Mouse (Mus musculus) heart, embryonic 15.5 days (tissue): Measurements from ENCODE around the gene Coa5. TPM values are rescaled to one million over a fixed set of nuclear protein-coding genes. Genes with fewer than 3 reads are reported as not detected.
A peak's percentile ranks its signal among the peaks of the same experiment; 100 is the strongest.

Source experiments
- ATAC-seq: fragments of 200-750 bp; cut with Nextera tagmentation; replicated peaks from 2 replicates; pipeline ENCODE4 v1.8.0; 2017; ENCODE audit warnings: low read depth, moderate TSS enrichment; ENCODE audit not compliant: insufficient number of reproducible peaks, insufficient read depth, low FRiP score
- H3K27ac ChIP-seq: fragments of 300-500 bp; sonication (generic); 2 replicates; pipeline ENCODE4 v1.5.1; 2015; ENCODE audit warnings: mild to moderate bottlenecking, inconsistent platforms
- H3K27me3 ChIP-seq: fragments of 300-500 bp; sonication (generic); 2 replicates; pipeline ENCODE4 v1.6.1; 2015; ENCODE audit warnings: inconsistent platforms
- H3K36me3 ChIP-seq: fragments of 300-500 bp; sonication (generic); 2 replicates; pipeline ENCODE4 v1.6.1; 2015; ENCODE audit warnings: mild to moderate bottlenecking, inconsistent platforms
- H3K4me1 ChIP-seq: fragments of 300-500 bp; sonication (generic); replicated peaks from 2 replicates; pipeline ENCODE4 v1.6.1; 2015; ENCODE audit warnings: inconsistent platforms
- H3K4me2 ChIP-seq: fragments of 300-500 bp; sonication (generic); 2 replicates; pipeline ENCODE4 v1.6.1; 2015; ENCODE audit warnings: inconsistent platforms, mild to moderate bottlenecking, moderate library complexity
- H3K4me3 ChIP-seq: fragments of 300-500 bp; sonication (generic); 2 replicates; pipeline ENCODE4 v1.5.1; 2015; ENCODE audit warnings: mild to moderate bottlenecking, inconsistent platforms
- H3K9ac ChIP-seq: fragments of 300-500 bp; sonication (generic); 2 replicates; pipeline ENCODE4 v1.6.1; 2015; ENCODE audit warnings: mild to moderate bottlenecking, inconsistent platforms
- H3K9me3 ChIP-seq: fragments of 300-500 bp; sonication (generic); replicated peaks from 2 replicates; pipeline ENCODE4 v1.6.1; 2016; ENCODE audit warnings: inconsistent platforms
- WGBS: fragments of 180-500 bp; shearing (Covaris S2); methylation state at CpG from one replicate; pipeline ENCODE4 v1.1.7; 2015; ENCODE audit warnings: mixed read lengths; 5-methylcytosine and 5-hydroxymethylcytosine counted together
- polyA plus RNA-seq: library from polyadenylated mRNA; unstranded; fragments of >200 nt; fragmentation: Nextera tagmentation; extraction: Ambion mirVana; gene quantifications from 2 replicates; pipeline ENCODE4 v1.2.1, GENCODE M21; 2015

Coa5 gene
- 54.0 and 59.2 TPM in 2 replicates for polyA plus RNA-seq

- Histone ChIP-seq H3K9me3 (no peaks in the 10 kb centered on the region), H3K36me3 (peaks cover 51% of the 10 kb centered on the region), H3K4me1 (peaks cover 22% of the 10 kb centered on the region), H3K4me2 (peak within 1 kb of the TSS; percentile 89), H3K27ac (peak within 1 kb of the TSS; percentile 73), H3K9ac (peak within 1 kb of the TSS; percentile 93), H3K27me3 (no peaks in the 10 kb centered on the region), H3K4me3 (peak within 1 kb of the TSS; percentile 85)
- WGBS: 2% methylated on average over 57 of the region's 57 CpGs
- peak; percentile 98 for ATAC-seq
Observed at GRCm38 (mm10) chr1:37429366-37430296, at the start of gene Coa5, which contains the start of gene Unc50. Gene Coa5 (minus strand): TSS chr1:37430103. Gene Unc50 (plus strand): TSS chr1:37430139.

GRCm38 (mm10) chr1:37479074-37479473 is 49.2 kb upstream of the Coa5 start:
- Histone ChIP-seq H3K9ac (no peak overlapping the region), H3K4me3 (no peak overlapping the region), H3K27ac (peak overlapping the region; percentile 52; the same call in 1 of the 2 replicates), H3K4me1 (peaks cover 15% of the 10 kb centered on the region), H3K27me3 (no peaks in the 10 kb centered on the region), H3K9me3 (no peaks in the 10 kb centered on the region), H3K4me2 (peak overlapping the region; percentile 51; the same call in 1 of the 2 replicates), H3K36me3 (peaks cover 4% of the 10 kb centered on the region; the same call in 1 of the 2 replicates)
- WGBS: 67% methylated on average over 9 of the region's 9 CpGs
- no peak for ATAC-seq

GRCm38 (mm10) chr1:37478416-37478815 is 48.5 kb upstream of the Coa5 start:
- peak overlapping the region; percentile 51 for H3K4me2 ChIP-seq
- WGBS: 23% methylated on average over 7 of the region's 7 CpGs
- 0 out of 2 replicates have a peak overlapping the region, but pooled peaks have one; percentile 0 for H3K9ac ChIP-seq
- no peaks in the 10 kb centered on the region for H3K27me3 ChIP-seq
- no peaks in the 10 kb centered on the region for H3K9me3 ChIP-seq
- H3K27ac ChIP-seq: peak overlapping the region; percentile 52
- H3K36me3 ChIP-seq: peaks cover 4% of the 10 kb centered on the region; the same call in 1 of the 2 replicates
- no peak for ATAC-seq
- H3K4me3 ChIP-seq: peak overlapping the region; percentile 13; the same call in 1 of the 2 replicates
- peaks cover 19% of the 10 kb centered on the region for H3K4me1 ChIP-seq

DNA sequence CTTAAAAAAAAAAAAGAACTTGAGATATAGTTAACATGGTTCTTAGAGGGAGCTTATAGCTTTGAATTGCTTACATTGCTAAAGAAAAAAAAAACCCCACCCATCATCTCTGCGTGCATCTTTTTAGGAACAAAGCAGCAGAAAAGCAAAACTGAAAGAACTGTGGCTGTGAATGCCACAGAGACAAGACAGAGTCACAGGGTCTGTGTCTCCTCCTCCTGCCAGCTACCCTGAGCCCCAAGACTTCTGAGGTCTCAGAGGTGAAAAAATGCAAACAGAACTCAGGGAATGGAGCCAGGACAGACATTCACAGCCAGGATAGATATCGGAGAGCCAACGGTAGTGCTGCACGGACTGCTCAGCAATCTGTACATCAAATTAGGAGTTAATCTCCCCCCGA is 48.0 kb upstream of the Coa5 start:
- ATAC-seq: 0 out of 2 replicates have a peak, but pooled peaks have one; percentile 22
- H3K27ac ChIP-seq: peak overlapping the region; percentile 52
- H3K36me3 ChIP-seq: peaks cover 4% of the 10 kb centered on the region; the same call in 1 of the 2 replicates
- peaks cover 19% of the 10 kb centered on the region for H3K4me1 ChIP-seq
- 0 out of 2 replicates have a peak overlapping the region, but pooled peaks have one; percentile 0 for H3K9ac ChIP-seq
- no peaks in the 10 kb centered on the region for H3K27me3 ChIP-seq
- no peaks in the 10 kb centered on the region for H3K9me3 ChIP-seq
- peak overlapping the region; percentile 13; the same call in 1 of the 2 replicates for H3K4me3 ChIP-seq
- H3K4me2 ChIP-seq: peak overlapping the region; percentile 51
- 35% methylated on average over 5 of the region's 5 CpGs for WGBS

DNA sequence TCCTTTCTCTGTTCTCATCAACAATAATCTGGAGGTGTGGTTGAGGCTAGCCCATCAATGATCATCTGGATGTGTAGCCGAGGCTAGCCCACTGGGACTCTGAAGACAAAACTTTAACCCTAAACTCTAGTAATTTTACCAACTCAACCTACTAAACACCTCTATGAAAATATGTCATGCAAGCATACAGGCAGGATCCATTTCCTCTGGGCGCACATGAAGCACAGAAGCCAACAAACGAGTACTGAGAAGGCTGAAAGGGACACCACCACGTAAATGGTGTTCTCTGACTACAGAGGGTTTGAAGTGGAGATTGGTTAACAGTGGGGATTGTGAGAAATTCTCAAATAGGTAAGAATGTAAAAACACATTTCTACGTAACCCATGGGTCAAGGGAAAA is 47.3 kb upstream of the Coa5 start:
- no peak overlapping the region for H3K4me2 ChIP-seq
- no peak overlapping the region for H3K9ac ChIP-seq
- H3K4me1 ChIP-seq: peaks cover 19% of the 10 kb centered on the region
- H3K9me3 ChIP-seq: no peaks in the 10 kb centered on the region
- 0 out of 2 replicates have a peak overlapping the region, but pooled peaks have one; percentile 52 for H3K27ac ChIP-seq
- ATAC-seq: no peak
- H3K36me3 ChIP-seq: no peaks in the 10 kb centered on the region
- no peaks in the 10 kb centered on the region for H3K27me3 ChIP-seq
- 90% methylated on average over 5 of the region's 5 CpGs for WGBS
- H3K4me3 ChIP-seq: no peak overlapping the region

- no peaks in the 10 kb centered on the region for H3K36me3 ChIP-seq
- H3K9me3 ChIP-seq: no peaks in the 10 kb centered on the region
- ATAC-seq: no peak
- 96% methylated on average over 3 of the region's 3 CpGs for WGBS
- no peak overlapping the region for H3K4me2 ChIP-seq
- H3K27me3 ChIP-seq: no peaks in the 10 kb centered on the region
- H3K4me1 ChIP-seq: peaks cover 19% of the 10 kb centered on the region
- H3K27ac ChIP-seq: no peak overlapping the region
- no peak overlapping the region for H3K9ac ChIP-seq
- no peak overlapping the region for H3K4me3 ChIP-seq
Observed at GRCm38 (mm10) chr1:37475312-37475711, 45.4 kb upstream of the Coa5 start.

DNA sequence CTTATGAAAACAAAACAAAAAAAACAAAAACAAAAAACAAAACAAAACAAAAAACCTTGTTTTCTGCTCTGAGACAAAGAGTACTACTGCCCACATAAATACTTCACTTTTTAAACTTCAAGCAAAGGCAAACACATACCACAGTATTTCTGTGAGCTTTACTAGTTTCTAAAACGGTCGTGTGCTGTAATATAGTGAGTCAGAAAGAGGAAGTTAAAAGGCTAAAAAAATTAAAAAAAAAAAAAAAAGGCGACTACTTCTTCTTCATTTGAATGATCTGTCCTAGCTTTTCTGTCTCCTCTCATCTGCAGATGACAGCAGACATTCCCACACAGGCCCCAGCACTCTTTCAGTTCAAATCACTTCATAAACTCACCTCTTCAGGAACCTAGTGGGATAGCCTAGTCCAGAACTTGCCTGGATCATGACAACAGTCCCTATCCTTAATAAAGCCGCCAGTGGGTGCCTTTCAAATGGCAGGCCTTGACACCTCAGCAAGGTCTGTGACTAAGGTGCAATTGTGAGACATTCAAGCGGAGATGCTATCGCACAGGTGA is 44.8 kb upstream of the Coa5 start:
- no peak overlapping the region for H3K9ac ChIP-seq
- peaks cover 19% of the 10 kb centered on the region for H3K4me1 ChIP-seq
- WGBS: 80% methylated on average over 6 of the region's 6 CpGs
- H3K27me3 ChIP-seq: no peaks in the 10 kb centered on the region
- H3K9me3 ChIP-seq: no peaks in the 10 kb centered on the region
- no peak overlapping the region for H3K27ac ChIP-seq
- no peaks in the 10 kb centered on the region for H3K36me3 ChIP-seq
- no peak overlapping the region for H3K4me3 ChIP-seq
- no peak overlapping the region for H3K4me2 ChIP-seq
- no peak for ATAC-seq

DNA sequence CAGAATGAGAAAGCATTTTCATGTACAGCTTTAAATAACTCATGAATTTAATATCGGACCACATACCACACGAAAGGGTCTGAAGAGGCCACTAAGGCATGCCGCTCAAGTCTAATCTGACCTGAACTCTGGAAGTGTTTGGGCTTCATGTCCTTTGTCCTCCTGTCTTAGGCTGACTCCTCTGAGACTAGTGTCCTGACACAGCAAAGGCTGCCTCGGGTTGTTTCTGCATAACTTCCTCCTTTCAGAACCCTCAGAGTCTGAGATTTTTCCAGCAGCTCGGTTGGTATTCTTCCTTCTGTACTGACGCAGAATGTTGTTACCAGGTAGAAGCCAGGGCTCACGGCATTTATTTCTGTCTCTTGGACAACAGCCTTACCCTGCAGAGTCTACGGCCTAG is 44.1 kb upstream of the Coa5 start:
- Histone ChIP-seq H3K4me3 (no peak overlapping the region), H3K4me1 (peaks cover 19% of the 10 kb centered on the region), H3K27me3 (no peaks in the 10 kb centered on the region), H3K27ac (peak overlapping the region; percentile 11; the same call in 1 of the 2 replicates), H3K9me3 (no peaks in the 10 kb centered on the region), H3K9ac (no peak overlapping the region), H3K4me2 (no peak overlapping the region), H3K36me3 (no peaks in the 10 kb centered on the region)
- WGBS: 43% methylated on average over 8 of the region's 8 CpGs
- ATAC-seq: no peak

DNA sequence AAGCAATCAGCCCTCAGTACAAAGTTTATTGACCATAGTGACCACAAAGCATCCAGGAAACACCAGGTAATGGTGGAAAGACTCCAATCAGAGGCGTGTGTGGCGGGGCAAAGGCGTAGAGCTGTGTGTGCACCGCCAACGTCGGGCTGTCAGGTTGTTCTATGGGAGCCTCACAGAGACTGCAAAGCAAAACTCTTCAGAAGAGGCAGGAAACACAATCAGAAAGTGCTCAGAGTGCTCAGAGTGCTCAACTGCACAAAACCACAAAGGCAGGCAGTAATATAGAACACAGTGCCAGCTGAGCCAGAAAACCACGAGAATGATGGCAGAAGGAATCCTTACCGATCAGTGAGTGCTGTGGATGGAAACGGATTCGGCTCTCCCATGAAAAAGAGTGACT is 43.3 kb upstream of the Coa5 start:
- 85% methylated on average over 10 of the region's 10 CpGs for WGBS
- no peaks in the 10 kb centered on the region for H3K9me3 ChIP-seq
- H3K36me3 ChIP-seq: no peaks in the 10 kb centered on the region
- H3K4me2 ChIP-seq: no peak overlapping the region
- H3K27ac ChIP-seq: no peak overlapping the region
- H3K27me3 ChIP-seq: no peaks in the 10 kb centered on the region
- peaks cover 11% of the 10 kb centered on the region for H3K4me1 ChIP-seq
- ATAC-seq: no peak
- no peak overlapping the region for H3K9ac ChIP-seq
- H3K4me3 ChIP-seq: no peak overlapping the region

- Histone ChIP-seq H3K9ac (no peak overlapping the region), H3K27me3 (no peaks in the 10 kb centered on the region), H3K4me3 (no peak overlapping the region), H3K4me2 (no peak overlapping the region), H3K36me3 (no peaks in the 10 kb centered on the region), H3K27ac (no peak overlapping the region), H3K9me3 (no peaks in the 10 kb centered on the region), H3K4me1 (peaks cover 4% of the 10 kb centered on the region)
- ATAC-seq: no peak
- WGBS: 70% methylated on average over 6 of the region's 6 CpGs
Observed at GRCm38 (mm10) chr1:37471179-37472148, 41.6 kb upstream of the Coa5 start.
